Mouse (Mus musculus) adrenal gland, adult 8-10 months (tissue): ENCODE data around the gene Sf3a3. TPM values are rescaled to one million over a fixed set of nuclear protein-coding genes. Genes with fewer than 3 reads are reported as not detected.
"Not testable (repeated sequence)": the region's sequence is repeated elsewhere in the genome, so short reads cannot be mapped to it uniquely, and the experiment has no call there.

Experiments used
- DNase-seq: peaks from one replicate; pipeline ENCODE4 v3.0.0; 2022
- total RNA-seq, 4 experiments: library from RNA; stranded (reverse); gene quantifications; 2 replicates each; pipeline ENCODE4 v1.2.4; 2022

Sf3a3 gene
- total RNA-seq, 4 experiments from 2014 or later = 33.5 to 42.5 (median 37.2) TPM

DNA sequence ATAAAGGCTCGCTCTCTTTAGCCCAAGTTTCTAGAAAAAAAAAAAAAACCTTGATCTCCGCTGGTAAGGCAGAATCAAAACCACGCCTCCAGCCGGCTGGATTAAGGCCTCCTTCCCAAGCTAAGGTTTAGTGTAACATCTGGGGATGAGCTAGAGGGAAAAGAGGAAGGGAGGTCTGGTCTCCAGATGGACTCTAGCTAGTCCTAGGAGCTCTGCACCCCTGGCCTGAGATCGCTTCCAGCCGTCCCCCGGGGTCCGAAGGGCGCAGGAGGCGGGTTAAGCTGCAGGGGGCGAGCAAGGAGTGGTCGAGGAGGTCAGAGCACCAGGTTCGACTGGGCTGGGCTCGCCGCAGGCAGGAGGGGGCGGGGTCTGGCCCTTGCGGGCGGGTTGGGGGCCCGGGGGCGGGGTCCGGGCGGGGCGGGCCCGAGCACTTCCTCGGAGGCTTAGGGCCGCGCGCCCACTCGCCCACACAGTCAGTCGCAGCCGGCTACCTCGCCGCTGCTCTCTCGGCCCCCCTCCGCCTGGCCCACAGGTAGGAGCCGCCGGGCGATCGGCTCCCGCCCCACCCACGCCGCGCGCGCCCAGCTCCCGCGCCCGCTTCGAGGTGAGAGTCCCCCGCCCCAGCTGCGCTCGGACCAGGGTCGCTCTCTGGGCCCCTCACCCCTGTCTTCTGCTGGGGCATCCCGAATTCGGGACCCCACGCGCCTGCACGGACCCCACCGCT lies 14.2 kb upstream of the Sf3a3 start, which contains the start of gene Fhl3:
Gene Fhl3 (plus strand): TSS at position 454 of the 724 bp plus-strand sequence.
- no peak for DNase-seq

DNA sequence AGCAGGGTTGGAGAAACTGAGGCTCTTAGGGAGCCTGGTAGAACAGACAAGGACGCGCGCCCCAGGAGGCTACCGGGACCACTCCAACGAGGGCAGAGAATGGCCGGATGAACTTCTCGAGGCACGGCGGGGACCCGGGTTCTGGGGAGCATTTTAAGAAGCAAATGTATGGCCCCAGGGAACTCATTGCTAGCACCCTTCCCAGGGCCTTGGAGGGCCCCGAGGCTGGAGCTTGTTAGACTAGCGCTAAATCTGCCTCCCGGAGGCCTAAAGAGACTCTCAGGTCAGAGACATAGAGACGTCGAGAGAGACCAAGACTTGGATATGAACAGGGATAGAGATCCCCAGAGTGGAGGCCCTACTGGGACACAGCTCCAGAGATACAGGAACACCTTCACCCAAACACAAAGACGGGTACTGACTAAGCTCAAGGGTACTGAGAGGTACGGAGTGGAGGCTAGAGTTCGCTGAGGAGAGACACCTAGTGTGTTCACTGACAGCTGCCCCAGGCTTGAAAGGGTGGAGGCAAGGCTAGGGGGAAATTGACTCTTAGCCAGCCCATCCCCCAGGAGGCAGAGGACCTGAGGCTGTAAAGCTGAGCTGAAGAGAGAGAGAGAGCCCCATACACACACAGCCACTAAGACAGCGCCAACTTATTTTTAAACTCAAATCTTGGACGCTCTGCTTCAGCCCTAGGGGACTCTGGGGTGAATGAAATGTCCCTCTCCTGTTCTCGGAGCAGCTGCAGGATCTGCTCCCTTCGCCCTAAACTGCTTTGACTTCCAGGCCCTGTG lies 13.3 kb upstream of the Sf3a3 start:
- no peak for DNase-seq

DNA sequence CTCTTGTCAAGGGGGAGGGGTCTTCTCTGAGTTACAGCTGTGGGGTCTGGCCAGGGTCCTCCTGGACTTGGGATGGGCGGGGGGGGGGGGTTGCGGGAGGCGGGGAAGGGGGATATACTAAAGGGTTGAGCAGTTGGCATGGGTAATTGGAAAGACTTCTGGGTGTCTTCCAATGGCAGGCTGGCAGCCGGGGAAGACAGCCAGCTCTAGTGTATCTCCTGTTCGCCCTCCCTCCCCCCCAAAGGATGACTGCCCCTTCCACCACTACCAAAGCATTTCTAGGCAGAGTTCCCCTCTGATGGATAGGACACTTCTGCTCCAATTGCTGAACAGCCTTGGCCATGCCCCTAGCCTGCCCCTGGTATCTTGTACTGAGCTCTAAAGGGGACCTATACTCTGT lies 12.7 kb upstream of the Sf3a3 start:
- DNase-seq = no peak

DNA sequence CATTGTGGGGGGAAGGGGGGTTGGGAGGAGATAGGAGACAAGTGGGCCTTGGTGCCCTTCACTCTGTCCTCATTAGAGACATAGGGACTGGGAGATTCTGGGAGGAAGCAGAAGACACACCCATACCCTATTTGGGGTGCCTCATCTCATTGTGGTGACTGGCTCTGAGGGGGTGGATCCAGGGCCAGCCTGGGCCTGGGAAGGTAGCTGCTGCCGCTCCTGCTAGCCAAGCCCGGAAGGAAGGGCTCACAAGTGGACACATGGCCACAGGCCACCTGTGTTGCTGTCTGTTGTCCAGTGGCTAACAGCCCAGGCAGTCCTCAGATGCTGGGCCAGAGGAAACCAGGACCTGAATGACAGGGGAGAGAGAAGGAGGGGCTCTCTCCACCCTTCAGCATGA lies 11.2 kb upstream of the Sf3a3 start:
- DNase-seq = no peak

DNA sequence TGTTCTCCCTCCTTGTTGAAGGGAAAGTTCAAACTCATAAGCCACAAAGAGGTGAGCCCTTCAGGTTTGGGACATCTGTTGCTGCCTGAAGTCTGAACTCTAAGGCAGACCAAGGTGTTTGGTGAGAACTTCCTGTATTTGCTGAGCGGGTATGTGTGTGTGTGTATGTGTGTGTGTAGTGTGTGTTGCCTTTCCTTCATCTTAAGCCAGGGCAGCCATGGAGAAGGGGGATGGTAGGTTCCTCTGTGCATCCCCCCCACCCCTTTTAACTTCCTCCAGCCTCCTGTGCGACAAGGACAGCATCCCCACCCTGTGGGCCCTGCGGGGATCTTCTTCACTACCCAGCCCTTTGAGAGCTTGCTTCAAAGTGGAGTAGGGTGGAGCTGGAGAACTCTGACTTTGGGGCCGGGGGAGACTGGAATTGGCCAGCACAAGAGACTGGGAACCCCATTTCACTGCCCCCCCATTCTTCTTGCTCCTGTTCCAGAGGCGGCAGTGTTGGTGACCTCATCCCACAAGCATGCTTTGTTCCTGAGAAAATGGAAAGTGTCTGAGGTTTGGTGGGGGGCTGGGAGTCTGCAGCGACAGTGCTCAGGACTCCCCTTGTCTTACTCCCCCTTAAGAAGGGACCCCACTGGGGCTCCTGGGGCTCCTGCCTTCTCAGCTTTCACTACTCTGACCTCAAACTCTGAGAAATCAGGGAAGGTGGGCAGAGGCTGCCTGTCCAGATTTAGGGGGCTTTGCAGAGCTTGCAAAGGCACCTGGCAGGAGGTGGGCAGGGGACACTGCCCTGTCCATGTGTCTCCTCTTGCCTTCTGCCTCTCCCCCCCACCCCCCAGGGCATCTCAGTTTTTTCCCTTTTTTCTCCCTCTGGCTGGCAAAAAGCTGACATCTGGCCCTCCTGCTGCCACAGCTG lies 10.4 kb upstream of the Sf3a3 start:
- no peak for DNase-seq

DNA sequence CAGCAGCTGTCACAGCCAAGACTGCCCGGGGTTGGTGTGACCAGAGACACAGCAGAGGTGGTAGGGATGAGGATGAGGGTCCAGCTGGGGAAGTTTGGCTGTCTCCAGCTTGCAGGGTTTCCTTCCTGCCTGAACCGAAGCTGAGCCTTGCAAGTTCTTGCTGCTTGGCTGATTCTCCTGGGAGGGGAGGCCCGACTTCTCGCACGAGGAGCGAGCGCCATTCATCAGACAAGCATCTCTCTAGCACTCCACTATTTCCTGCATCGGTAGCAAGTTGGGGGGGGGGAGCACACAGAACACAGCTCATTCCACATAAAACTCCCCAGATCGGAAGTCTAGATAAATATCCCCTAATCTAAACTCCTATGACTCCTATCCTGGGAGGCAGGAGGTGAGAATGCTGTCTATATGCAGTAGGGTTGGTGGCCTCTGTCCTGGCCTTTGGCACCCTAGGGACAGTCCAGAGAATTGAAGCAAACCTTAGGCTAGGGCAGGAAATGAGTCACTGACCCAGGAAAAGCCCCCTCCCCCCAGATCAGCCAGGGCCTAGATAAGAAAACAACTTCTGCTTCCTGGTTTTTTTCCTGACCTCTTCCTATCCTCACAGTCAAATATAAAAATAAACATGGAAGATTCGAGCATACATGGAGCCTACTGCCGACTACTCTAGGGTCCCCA lies 9.6 kb upstream of the Sf3a3 start:
- no peak for DNase-seq

DNA sequence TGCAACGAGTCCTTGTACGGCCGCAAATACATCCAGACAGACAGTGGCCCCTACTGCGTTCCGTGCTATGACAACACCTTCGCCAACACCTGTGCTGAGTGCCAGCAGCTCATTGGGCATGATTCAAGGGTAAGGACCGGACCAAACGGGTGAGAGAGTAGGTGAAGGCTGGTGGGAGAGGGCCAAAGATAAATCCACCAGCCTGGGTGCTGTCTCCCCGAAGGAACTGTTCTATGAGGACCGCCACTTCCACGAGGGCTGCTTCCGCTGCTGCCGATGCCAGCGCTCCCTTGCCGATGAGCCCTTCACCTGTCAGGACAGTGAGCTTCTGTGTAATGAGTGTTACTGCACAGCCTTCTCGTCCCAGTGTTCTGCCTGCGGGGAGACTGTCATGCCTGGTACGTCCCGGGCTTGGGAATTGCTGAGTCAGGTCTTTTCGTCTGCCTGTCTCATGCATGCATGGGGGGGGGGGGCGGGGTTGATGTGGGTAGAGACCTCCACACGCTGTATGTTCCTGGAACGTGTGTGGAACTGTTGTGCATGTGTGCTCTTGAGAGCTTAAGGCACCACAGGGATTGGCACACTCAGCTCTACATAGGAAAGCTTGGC lies 8.8 kb upstream of the Sf3a3 start:
- DNase-seq = no peak

DNA sequence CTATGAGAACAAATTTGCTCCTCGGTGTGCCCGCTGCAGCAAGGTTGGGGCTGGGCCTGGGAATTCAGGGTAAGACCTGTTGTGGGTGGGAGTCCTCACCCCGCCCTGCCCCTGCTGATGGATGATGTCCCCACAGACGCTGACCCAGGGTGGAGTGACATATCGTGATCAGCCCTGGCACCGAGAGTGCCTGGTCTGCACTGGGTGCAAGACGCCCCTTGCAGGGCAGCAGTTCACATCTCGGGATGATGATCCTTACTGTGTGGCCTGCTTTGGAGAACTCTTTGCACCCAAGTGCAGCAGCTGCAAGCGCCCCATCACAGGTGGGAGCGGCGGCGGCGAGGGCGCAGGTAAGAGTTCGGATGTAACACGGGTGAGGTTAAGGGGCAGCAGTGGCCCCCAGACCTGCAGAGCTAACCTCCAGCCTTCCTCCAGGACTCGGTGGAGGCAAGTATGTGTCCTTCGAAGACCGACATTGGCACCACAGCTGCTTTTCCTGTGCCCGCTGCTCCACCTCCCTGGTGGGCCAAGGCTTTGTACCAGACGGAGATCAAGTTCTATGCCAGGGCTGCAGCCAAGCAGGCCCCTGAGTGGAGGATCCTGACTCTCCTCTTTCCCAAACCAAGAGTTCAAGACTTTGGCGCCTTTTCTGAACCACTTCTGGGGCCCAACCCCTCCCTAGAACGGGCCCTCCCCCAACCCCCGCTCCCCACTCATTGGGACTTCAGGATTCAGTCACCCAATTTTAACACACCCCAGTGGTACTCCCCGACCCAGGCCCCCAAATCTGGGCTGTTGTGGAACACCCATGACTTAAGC lies 7.0 kb upstream of the Sf3a3 start:
- DNase-seq = not testable (repeated sequence)

DNA sequence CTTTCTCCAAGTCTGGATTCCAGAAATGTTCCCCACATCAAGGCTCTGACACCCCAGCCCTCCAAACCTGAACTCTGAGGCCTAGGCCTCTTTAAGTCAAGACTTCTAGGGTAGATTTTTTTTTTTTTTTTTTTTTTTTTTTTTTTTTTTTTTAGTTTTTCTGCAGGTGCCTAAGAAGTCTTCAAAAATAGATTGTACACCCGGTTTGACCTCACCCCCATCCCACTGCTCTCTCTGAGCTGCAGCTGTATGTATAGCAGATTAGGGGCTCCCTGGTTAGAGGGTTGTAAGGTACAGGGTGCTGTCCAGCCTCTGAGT lies 6.4 kb upstream of the Sf3a3 start:
- not testable (repeated sequence) for DNase-seq

DNA sequence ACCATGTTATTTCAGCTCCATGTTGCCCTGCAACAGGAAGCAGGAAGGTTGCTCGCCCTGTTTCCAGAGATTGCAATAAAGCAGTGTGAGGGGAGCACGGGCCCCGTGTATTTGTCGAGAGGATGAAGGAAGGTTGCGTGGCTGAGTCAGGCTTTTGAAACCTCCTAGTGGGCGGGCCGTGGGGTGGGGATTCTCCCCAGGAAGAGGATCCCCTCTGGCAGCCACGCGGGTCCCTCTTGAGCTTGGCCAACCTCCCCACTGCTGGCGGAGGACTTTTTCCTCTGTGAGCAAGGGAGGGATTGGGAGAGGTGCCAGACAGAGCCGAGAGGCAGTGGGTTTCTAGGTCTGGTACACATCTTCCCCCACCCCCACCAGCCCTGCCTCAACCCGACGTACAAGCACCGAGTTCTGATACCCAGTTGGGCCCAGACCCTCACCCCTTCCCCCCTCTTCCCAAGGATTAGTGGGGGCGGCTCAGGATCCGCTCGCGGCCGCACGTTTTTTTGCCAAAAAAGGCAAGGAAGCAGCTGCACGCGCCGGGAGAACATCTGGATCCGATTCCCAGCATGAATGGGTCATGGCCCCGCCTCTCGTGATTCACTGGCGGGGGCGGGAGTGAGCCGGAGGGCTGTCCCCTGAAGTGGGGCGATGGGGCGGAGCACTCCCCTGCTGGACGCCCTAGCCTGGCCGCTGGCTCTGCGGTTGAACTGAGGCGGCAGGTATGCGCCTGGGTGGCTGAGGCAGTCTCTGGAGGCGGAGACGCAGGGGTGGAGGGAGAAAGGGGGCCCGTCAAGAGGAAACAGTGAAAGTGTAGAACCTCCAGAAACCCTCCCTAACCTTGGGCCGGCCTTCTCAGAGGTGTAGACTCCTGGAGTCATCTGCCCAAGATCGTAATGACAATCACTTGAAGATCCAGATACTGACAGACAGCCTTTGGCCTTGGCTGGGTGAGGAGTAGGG lies 5.8 kb upstream of the Sf3a3 start:
- peak; percentile 94 for DNase-seq

DNA sequence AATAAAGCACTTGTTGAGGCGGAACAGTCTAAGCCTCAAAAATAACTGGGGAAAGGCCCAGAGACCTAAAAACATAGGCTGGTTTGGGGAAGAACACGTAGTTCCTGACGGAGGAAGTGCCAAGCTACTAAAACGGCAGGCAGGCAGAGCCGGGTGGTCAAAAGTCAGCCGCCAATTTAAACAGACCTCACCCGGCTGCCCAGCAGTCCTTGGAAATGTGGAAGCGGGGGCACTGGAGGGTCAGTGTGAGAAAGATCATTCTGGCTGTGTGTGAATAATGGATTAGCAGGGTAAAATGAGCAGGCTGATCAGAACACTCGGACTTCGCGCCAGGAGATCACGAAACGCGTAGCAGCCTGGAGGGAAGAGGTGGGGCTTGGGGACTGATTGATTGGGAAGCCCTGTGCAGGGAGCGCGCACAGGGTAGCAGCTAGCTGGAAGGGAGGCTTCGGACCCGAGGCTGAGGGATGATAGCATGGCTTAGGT lies 4.6 kb upstream of the Sf3a3 start:
- DNase-seq = no peak

DNA sequence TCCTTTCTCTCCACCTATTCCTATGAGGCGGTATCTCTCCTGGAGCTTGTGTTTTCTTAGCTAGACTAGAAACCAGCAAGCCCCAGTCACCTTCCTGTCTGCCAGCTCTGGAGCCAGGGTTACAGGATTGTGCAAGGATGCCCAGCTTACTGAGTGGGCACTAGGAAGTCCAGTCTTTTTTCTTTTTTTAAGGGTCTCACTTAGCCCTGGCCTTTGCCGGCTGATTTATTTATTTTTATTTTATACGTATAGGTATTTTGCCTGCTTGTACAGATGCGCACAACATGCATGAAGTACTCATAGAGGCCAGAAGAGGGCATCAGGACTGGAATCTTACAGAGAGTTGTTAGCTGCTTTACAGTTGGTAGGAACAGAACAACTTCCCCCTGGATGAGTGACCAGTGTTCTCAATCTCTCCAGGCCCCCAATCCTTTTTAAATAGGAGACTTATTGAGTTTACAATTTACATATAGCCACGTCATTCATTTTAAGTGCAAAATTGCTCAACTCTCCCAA lies 3.7 kb upstream of the Sf3a3 start:
- no peak for DNase-seq

DNA sequence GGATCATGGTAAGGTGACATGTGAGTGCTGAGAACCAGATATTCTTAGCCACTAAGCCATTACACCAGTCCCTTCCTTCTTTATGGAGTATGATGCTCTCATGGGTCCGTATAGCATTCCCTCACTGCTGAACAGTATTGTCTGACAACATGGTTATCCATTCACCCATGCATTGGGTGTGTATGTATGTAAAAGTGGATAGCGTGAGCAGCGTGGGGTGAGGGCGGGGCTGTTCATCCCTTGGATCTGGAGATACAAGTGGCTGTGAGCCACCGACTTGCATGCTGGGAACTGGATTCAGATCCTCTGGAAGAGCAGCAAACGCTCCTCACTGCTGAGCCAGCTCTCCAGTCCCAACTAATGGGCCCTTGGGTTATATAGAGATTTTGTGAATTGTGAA lies 2.0 kb upstream of the Sf3a3 start:
- no peak for DNase-seq

DNA sequence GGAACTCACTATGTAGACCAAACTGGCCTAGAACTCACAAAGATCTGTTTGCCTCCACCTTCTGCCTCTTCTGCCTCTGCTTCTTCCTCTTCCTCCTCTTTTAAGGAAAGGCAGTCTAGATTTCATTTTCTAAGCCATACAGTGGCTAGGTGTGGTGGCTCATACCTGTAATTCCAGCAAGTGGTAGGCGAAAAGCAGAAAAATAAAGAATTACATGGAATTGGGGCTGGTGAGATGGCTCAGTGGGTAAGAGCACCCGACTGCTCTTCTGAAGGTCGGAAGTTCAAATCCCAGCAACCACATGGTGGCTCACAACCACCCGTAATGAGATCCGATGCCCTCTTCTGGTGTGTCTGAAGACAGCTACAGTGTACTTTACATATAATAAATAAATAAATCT lies 726 bp upstream of the Sf3a3 start:
- DNase-seq = not testable (repeated sequence)

DNA sequence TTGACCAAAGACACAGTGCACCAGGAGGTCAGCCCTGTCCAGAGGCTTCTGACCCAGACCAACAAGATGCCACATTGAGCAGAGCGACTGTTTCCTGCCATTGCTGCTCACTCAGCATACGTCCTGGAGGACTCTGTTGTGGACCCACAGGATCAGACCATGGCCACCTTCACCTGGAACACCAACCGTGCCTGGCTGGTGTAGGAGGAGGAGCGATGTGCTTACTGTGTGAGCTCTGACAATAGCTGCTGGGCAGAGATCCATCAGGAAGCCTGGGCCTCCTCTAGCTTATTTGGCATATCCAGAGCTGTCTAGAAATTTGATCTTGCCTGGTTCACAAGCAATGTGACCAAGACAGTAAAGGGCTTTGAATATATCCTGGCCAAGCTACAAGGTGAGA lies 4.5 kb downstream of the Sf3a3 start:
- DNase-seq = no peak

DNA sequence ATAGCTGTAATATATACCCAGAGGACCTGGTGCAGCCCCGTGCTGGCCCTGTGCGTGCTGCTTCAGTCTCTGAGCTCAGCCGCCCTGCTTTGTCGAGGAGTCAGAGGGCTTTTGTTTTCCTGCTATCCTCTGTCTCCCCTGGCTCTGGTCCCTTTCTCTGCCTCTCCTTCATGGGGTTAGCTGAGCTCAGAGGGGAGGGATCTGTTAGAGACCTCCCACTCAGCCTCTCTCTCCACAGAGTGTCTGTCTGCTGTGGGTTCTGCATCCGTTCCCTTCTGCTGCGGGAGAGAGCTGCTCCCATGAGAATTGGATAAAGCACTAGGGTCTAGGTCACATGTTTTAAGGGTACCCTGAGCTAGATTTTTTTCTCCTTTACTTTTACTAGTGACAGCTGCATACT lies 11.5 kb downstream of the Sf3a3 start:
- DNase-seq = no peak

DNA sequence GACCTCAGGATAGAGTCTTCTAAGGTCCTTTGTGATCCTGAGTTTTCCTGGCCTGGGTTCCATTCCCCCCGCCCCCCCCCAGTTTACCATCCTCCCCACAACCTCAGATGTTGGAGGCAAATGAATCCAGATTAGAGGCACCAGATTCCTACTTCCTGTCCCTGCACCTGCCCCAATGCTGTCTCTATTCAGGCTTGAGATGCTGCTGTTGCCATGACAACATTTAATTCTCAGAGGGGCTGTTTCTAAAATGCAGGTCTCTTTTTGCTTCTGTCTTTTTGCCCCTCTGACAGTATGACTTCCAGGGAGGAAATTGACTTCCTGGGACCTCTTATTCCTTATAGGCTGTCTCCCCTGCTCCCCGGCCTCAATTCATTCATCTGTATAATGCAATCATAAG lies 22.4 kb downstream of the Sf3a3 start:
- DNase-seq = no peak

DNA sequence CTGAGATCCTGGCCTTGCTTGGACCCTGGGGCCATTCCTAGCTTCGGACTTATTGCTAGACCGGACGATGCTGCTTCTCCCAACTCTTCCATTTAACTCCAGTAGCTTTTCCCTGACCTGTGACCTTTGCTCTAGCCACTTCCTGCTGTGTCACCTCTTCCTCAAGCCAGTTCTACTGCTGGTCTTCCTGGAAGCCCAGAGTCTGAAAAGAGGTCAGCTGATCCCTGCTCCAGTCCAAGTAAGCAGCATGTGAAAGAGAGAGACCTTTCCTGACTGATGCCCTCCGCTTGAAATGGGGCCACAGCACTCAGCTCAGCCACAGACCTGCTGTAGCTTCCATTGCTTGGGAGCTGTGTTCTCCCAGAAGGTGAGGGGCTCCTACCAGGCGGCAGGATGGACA lies 22.9 kb downstream of the Sf3a3 start:
- no peak for DNase-seq

DNA sequence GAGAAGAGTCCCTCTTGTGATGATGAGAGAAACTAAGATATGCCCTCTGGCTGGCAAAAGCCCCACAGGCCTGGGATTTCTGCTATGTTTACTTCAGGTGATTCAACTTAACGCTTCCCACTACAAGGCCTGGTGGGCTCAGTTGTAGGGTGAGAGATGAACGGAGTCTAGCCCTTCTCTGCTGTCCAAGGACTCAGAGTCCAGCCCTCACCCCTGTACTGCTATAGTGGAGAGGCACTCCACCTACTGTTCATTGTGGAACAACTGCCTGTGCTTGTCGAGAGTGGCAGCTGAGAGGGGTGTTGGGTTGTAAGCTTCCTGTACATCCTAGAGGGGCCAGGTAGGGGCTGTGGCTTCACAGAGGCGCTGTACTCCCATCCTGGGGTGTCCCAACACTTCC lies 23.4 kb downstream of the Sf3a3 start:
- no peak for DNase-seq

DNA sequence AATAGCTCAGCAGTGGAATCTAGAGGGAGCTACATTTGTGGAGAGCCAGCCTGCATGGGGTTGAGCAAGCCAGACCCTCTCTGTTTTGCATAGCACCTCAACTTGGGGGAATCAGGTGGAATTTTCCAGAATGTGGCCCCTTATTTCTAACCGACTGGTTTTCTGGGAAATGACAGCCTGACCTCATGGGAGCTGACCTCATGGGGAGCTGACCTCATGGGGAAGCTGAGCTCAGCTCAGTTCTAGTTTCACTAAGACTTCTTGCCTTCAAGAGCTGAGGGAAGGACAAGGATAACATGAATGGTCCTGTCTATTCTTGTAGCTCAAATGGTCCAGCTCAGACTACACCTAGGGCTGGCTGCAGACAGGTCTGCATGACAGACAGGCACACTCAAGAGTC lies 24.2 kb downstream of the Sf3a3 start:
- no peak for DNase-seq
